Mouse (Mus musculus) heart, embryonic 14.5 days (tissue): ENCODE results near the gene Ift81. TPM values are rescaled to one million over a fixed set of nuclear protein-coding genes. Genes with fewer than 3 reads are reported as not detected.

Experiments
- ATAC-seq: fragments of 200-750 bp; cut with Nextera tagmentation; 2 replicates; pipeline ENCODE4 v1.8.0; 2017; ENCODE audit warnings: low read depth, moderate TSS enrichment; ENCODE audit not compliant: insufficient number of reproducible peaks, insufficient read depth, low FRiP score
- H3K27ac ChIP-seq, 2 experiments: fragments of 200-500 bp in 1 of 2; fragments of 300-500 bp in 1 of 2; sonication (generic) in 1 of 2; replicated peaks in 1 of 2; 2 replicates each; pipeline ENCODE4 v1.5.1; 2012 to 2014; ENCODE audit warnings: low read depth in 2 of 2, low read length in 2 of 2, control low read depth in 1 of 2, mild to moderate bottlenecking in 1 of 2, mixed read lengths in 1 of 2; ENCODE audit not compliant: control insufficient read depth in 1 of 2, insufficient read depth in 1 of 2
- H3K27me3 ChIP-seq: fragments of 300-500 bp; sonication (generic); 2 replicates; pipeline ENCODE4 v1.6.1; 2014; ENCODE audit warnings: mild to moderate bottlenecking, low read length, control low read depth; ENCODE audit not compliant: control insufficient read depth, insufficient read depth
- H3K36me3 ChIP-seq: fragments of 300-500 bp; sonication (generic); 2 replicates; pipeline ENCODE4 v1.6.1; 2014; ENCODE audit warnings: mild to moderate bottlenecking, control low read depth, low read length, mixed read lengths; ENCODE audit not compliant: control insufficient read depth, insufficient read depth
- H3K4me1 ChIP-seq, 2 experiments: fragments of 200-500 bp in 1 of 2; fragments of 300-500 bp in 1 of 2; sonication (generic) in 1 of 2; 2 replicates each; pipeline ENCODE4 v1.6.1; 2012 to 2014; ENCODE audit warnings: low read length in 2 of 2, control low read depth in 1 of 2, mixed read lengths in 1 of 2; ENCODE audit not compliant: control insufficient read depth in 2 of 2, insufficient read depth in 2 of 2
- H3K4me2 ChIP-seq: fragments of 300-500 bp; sonication (generic); 2 replicates; pipeline ENCODE4 v1.6.1; 2014; ENCODE audit warnings: mild to moderate bottlenecking, low read length
- H3K4me3 ChIP-seq, 2 experiments: fragments of 200-500 bp in 1 of 2; fragments of 300-500 bp in 1 of 2; sonication (generic) in 1 of 2; 2 replicates each; pipeline ENCODE4 v1.5.1; 2012 to 2014; ENCODE audit warnings: low read length in 2 of 2, mild to moderate bottlenecking in 2 of 2, control low read depth in 1 of 2, low read depth in 1 of 2, moderate library complexity in 1 of 2; ENCODE audit not compliant: control insufficient read depth in 1 of 2, insufficient read depth in 1 of 2
- H3K9ac ChIP-seq: fragments of 300-500 bp; sonication (generic); 2 replicates; pipeline ENCODE4 v1.6.1; 2014; ENCODE audit warnings: mild to moderate bottlenecking, low read length
- H3K9me3 ChIP-seq: fragments of 300-500 bp; sonication (generic); 2 replicates; pipeline ENCODE4 v1.6.1; 2016; ENCODE audit warnings: low read length, control low read depth; ENCODE audit not compliant: control insufficient read depth
- WGBS: fragments of 180-500 bp; shearing (Covaris S2); extraction: QIAGEN DNeasy Blood & Tissue Kit; methylation state at CpG from one replicate; pipeline ENCODE4 v1.1.7; 2014; 5-methylcytosine and 5-hydroxymethylcytosine counted together
- polyA plus RNA-seq: library from polyadenylated mRNA; unstranded; fragments of >200 nt; fragmentation: Nextera tagmentation; extraction: Ambion mirVana; gene quantifications from 2 replicates; pipeline ENCODE4 v1.2.1, GENCODE M21; 2014

Ift81 gene
- polyA plus RNA-seq, 1 experiment from 2014 or later = 41.2 TPM

DNA sequence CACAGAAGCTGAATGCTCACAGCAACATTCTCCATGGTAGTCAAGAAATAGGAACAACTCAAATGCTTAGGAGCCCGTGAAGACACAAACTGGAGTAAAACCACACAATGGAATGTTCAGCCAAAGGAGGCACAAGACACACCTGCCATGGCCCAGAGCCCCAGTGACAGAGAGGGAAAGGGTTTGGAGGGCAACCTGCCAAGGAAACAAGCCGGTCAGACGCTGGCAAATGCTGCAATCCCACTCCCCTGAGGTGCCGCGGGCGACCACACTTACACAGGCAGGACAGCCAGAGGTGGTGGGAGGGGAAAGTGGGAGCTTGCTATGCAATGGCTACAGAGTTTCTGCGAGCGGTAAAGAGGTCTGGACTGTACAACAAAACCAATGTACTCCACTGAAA is 80.4 kb downstream of the Ift81 start:
- no peak overlapping the region for H3K9ac ChIP-seq
- H3K9me3 ChIP-seq = no peaks in the 10 kb centered on the region
- H3K27ac ChIP-seq = no peak overlapping the region
- no peak for ATAC-seq
- H3K4me1 ChIP-seq = peaks cover 19 to 29% of the 10 kb centered on the region in 2 experiments
- H3K4me2 ChIP-seq = no peak overlapping the region
- H3K36me3 ChIP-seq = peaks cover 1% of the 10 kb centered on the region; the same call in 1 of the 2 replicates
- WGBS = 66% methylated on average over 8 of the region's 8 CpGs
- H3K4me3 ChIP-seq = no peak overlapping the region
- no peaks in the 10 kb centered on the region for H3K27me3 ChIP-seq

DNA sequence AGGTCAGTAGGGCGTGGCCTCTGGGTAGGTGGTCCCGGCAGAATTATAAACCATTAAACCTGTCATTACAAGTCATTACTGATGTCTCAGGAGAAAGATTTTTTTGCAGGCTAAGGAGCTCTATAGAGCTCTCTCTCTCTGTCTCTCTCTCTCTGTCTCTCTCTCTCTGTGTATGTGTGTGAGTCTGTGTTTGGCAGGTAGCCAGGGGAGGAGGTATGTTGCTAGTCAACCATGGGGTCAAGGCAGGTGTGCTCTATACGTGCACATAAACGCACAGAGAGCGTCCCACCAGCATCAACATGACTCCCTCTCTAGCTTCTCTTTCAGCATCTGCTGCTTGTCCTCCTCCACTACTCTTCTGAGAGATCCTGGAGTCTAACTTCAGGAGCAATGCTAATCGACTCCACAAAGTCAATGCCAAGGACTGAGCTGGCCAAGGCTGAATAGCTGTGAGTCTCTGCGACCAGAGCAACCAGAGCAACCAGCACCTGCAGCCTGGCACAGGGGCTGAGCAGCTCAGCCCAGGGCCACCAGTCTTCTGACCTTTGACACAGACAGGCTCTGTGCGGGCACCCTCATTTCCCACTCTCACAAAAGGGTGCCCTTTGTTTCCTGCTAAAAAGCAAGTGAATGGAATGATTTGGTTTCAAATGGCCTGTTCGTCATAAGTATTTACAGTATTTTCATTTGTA is 84.3 kb downstream of the Ift81 start:
- 68% methylated on average over 9 of the region's 9 CpGs for WGBS
- no peak for ATAC-seq
- H3K9ac ChIP-seq = peak overlapping the region; percentile 59

DNA sequence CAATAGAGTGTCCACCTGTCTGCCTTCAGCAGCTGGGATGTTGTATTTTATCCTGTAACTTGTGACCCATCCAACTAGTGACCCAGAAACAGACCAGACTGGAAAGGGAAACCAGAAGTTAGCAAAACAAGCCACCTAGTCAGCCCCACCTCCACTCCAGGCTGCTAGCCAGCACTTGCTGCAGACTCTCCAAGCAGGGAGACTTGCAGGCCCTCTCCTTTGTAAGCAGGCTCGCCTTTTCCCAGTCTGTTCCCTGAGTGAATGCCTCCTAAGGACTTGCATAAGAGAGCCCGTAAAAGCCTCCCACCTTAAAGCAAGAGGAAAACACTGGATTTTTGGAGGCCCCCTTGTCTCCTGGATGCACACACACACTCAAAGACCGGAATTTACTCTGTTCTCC is 85.0 kb downstream of the Ift81 start:
- Histone ChIP-seq H3K9ac (peak overlapping the region; percentile 59), H3K9me3 (no peaks in the 10 kb centered on the region), H3K27me3 (no peaks in the 10 kb centered on the region), H3K4me2 (no peak overlapping the region), H3K4me1 (peaks cover 65 to 70% of the 10 kb centered on the region in 2 experiments), H3K36me3 (no peaks in the 10 kb centered on the region), H3K4me3 (no peak overlapping the region), H3K27ac (peak overlapping the region; percentile 93 to 95)
- 17% methylated on average over 3 of the region's 3 CpGs for WGBS
- ATAC-seq = no peak

More for the DNA sequence above, 84.3 kb downstream of the Ift81 start:
- Histone ChIP-seq H3K27me3 (no peaks in the 10 kb centered on the region), H3K36me3 (no peaks in the 10 kb centered on the region), H3K4me3 (no peak overlapping the region), H3K27ac (peak overlapping the region; percentile 93 to 95), H3K4me1 (peaks cover 57 to 64% of the 10 kb centered on the region in 2 experiments), H3K9me3 (no peaks in the 10 kb centered on the region), H3K4me2 (no peak overlapping the region)

DNA sequence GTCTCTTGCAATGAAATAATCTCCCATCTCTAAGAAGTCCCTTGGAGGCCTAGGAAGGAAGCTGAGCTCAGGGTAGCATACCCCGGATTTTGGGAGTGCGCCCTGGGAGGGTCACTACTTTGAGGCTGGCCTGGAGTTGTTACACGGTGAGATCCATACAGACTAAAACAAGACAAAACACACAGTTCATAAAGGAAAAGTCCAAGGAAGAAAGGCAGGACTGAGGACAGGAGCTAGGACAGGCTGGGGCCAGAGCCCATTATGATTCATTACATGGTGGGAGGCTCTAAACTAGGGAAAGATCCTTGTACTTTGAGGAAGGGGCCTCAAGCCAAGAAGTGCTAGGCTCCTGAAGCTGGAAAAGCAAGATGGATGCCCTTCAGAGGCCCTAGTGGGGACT is 85.7 kb downstream of the Ift81 start:
- Histone ChIP-seq H3K9ac (peak overlapping the region; percentile 59), H3K4me2 (no peak overlapping the region), H3K27me3 (no peaks in the 10 kb centered on the region), H3K9me3 (no peaks in the 10 kb centered on the region), H3K4me3 (no peak overlapping the region), H3K4me1 (peaks cover 71% of the 10 kb centered on the region in 2 experiments), H3K27ac (peak overlapping the region; percentile 93 to 95), H3K36me3 (no peaks in the 10 kb centered on the region)
- no peak for ATAC-seq
- 71% methylated on average over 3 of the region's 3 CpGs for WGBS

DNA sequence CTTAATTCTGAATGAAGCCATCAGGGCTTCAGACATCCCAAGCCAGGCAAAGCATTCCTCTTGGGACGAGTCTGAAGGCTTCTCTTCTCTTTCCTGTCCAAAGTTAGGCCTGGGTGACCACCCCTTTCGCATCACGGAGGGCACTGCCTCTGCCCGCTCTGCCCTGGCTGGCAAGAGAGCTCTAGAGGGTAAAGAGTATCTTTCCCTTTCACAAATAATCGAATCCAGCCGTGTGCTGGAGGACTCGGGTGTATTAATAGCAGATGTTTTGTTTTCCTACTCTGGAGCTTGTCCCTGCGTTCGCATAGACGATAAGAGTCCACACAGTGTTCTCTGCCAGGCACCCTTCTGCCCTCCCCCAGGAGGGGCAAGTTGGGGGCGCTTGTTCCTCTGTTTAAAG is 86.6 kb downstream of the Ift81 start:
- no peak; the same call in 1 of the 2 replicates for ATAC-seq
- WGBS = 7% methylated on average over 11 of the region's 11 CpGs
- Histone ChIP-seq H3K36me3 (no peaks in the 10 kb centered on the region), H3K27ac (peak overlapping the region; percentile 93 to 95), H3K4me3 (peak overlapping the region in 1 of 2 experiments; percentile 9; a peak in 1 of 4 replicates), H3K9me3 (no peaks in the 10 kb centered on the region), H3K4me2 (peak overlapping the region; percentile 50), H3K9ac (peak overlapping the region; percentile 63), H3K27me3 (no peaks in the 10 kb centered on the region), H3K4me1 (peaks cover 69 to 71% of the 10 kb centered on the region in 2 experiments)

DNA sequence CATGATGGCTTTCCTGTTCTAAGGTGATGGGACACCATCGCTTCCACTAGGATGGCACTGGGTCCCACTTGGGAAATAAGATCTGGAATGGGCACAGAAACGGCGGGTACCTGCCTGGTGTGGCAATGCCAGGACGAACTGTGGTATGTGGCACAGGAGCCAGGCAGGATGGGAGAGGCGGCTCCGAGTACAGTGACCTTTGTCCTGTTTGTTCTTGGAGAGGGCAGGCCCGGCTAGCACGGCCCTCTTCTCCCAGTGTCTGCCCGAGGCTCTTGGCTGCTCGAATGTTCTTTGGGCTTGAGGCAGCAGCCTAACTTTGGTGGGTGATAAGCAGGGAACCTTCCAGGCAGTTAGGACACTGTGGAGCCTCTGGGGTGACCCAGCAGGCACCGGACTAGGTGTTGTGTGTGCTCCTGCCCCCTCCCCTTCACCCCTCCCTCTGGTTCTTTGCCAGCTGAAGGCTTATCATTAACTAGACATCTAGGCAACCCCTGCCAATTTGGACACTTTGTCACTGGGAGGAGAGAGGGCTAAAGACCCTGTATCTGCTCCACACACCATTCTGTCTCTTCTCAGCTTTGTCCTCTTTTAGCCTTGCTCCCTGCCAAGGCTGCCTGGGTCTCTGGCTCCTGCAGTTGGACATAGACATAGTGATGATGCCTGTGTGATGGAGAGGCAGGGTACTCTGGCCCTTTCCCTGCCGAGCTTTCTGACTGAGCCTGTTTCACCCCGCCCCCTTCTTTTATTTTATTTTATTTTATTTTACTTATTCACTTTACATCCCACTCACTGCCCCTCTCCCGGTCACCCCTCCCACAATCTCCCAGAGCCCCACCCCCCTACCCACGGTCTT is 87.2 kb downstream of the Ift81 start:
- H3K27me3 ChIP-seq = no peaks in the 10 kb centered on the region
- no peaks in the 10 kb centered on the region for H3K9me3 ChIP-seq
- peak overlapping the region in 1 of 2 experiments; percentile 9; a peak in 1 of 4 replicates for H3K4me3 ChIP-seq
- H3K4me1 ChIP-seq = peaks cover 69 to 71% of the 10 kb centered on the region in 2 experiments
- peak overlapping the region; percentile 93 to 95 for H3K27ac ChIP-seq
- H3K9ac ChIP-seq = peak overlapping the region; percentile 63
- ATAC-seq = no peak
- 46% methylated on average over 15 of the region's 15 CpGs for WGBS
- no peaks in the 10 kb centered on the region for H3K36me3 ChIP-seq
- H3K4me2 ChIP-seq = peak overlapping the region; percentile 50

DNA sequence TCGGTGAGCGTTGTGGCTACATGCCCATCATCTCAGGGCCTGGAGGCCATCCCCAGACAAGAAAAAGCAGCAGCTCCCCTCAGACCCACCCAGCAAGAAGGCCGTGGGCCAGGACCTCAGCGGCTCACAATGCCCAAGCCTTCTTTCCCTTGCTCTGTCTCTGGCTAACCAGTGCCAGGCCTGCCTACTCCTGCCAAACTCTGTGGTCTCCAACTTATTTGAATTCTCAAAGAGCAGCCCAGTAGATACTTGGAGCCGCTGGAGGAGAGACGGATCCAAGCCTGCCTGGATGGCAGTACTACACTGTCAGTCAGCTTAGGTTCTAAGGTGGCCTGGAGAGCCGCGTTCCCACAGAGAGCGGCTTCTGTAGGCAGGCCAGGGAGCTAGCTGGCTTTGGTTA is 87.9 kb downstream of the Ift81 start:
- ATAC-seq = no peak
- 90% methylated on average over 9 of the region's 9 CpGs for WGBS
- Histone ChIP-seq H3K9me3 (no peaks in the 10 kb centered on the region), H3K9ac (peak overlapping the region; percentile 36; the same call in 1 of the 2 replicates), H3K4me1 (peaks cover 69 to 72% of the 10 kb centered on the region in 2 experiments), H3K27me3 (no peaks in the 10 kb centered on the region), H3K4me2 (no peak overlapping the region), H3K4me3 (no peak overlapping the region), H3K27ac (peak overlapping the region; percentile 93 to 95; a peak in 3 of 4 replicates), H3K36me3 (no peaks in the 10 kb centered on the region)
